Mouse (Mus musculus) frontal cortex, adult (tissue): ENCODE results near the gene Cox10.

Source experiments
- ATAC-seq: cut with Nextera tagmentation; 2 replicates; pipeline ENCODE4 v1.9.2; 2017; ENCODE audit warnings: mild to moderate bottlenecking, moderate library complexity, mixed read lengths; ENCODE audit not compliant: low TSS enrichment

The Cox10 gene

DNA sequence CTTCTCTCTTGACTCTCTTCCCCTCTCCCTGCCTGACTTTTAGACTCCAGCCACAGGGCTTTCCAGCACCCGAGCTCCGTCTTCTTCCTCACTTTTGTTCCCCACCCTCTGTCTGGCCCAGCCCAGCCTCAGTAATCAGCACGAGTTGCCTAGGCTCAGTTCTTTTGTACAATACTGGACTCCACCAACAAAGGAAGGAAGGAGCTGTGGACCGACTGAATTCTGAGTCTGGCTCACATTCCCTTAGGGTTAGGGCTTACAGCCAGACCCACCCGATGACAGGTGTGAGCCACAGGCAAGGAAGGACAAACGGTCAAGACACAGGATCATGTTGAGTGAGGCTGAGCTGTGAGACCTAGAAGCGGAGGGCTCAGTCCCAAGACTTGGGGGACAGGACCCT is 122.5 kb downstream of the Cox10 start:
- no peak for ATAC-seq

- no peak for ATAC-seq
These were observed 125.4 kb downstream of the Cox10 start for GRCm38 (mm10) chr11:63953887-63954286.

- no peak for ATAC-seq
These were observed 126.5 kb downstream of the Cox10 start for GRCm38 (mm10) chr11:63952743-63953191.

GRCm38 (mm10) chr11:63951831-63952631 is 127.2 kb downstream of the Cox10 start:
- ATAC-seq = no peak

DNA sequence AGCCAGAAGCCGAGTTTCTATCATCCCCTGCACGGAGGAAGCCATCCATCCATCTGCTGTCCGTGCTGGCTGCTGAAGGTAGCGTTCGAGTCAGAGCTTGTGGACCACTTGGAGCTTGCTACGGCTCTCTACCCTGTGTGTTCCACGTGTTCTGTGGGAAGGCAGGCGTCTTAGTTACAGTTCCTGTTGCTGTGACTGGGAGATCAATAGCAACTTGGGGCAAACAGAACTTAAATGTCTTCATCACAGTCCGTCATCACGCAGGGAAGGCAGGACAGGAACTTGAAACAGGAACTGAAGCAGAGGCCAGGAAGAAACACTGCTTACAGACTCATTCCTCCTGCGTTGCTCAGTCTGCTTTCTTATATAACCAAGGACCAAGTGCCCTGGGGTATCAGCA is 130.9 kb downstream of the Cox10 start:
- ATAC-seq = no peak

- peak; percentile 84 for ATAC-seq
These were observed 132.2 kb downstream of the Cox10 start for GRCm38 (mm10) chr11:63947024-63947423.

- no peak for ATAC-seq
These were observed 135.3 kb downstream of the Cox10 start for GRCm38 (mm10) chr11:63943947-63944346.

DNA sequence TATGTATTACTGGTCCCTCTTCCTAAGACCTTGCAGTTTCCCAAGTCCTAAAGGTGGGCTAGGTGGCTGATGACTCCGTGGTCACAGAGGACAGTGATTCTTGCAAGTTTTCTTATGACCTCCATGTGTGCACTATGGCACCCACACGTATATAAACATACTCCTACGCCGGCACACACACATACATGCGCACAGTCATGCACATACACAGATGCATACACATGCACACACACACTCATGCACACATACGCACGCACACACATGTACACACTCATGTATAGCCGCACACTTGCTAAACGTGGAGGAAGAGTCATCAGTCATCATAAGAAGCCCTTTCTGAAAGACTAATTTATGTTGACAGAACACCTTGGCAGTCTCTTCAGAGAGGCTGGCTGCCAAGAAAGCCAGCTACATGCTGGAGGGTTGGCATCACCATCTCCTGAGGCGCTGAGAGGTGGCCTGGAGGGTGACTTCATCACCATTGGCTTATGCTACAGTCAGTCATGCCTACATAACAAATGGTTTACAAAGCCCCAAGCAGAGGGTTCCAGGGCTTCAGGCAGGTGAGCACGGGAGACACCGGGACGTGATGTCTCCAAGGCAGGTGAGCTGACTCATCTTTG is 135.9 kb downstream of the Cox10 start:
- ATAC-seq = no peak

DNA sequence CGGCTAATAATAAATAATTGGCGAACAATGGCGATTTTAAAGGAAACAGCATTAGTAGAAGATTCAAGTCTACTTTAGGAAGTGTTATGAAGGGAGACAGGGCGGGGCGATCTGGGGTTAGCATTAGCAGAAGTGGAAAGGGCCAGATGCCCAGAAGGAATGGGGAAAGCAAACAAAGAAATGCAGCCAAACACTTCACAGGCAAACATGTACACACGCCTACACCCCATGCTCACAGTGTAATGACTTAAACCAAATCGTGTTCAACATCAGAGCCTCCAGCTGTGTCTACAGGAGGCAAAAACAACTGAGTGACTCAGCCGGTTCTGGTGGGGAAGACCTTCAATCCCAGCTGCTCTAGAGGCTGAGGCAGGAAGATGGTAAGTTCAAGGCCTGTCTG is 137.1 kb downstream of the Cox10 start:
- ATAC-seq = no peak

- no peak for ATAC-seq
These were observed 142.6 kb downstream of the Cox10 start for GRCm38 (mm10) chr11:63936641-63937040.

GRCm38 (mm10) chr11:63926901-63927300 is 152.4 kb downstream of the Cox10 start:
- ATAC-seq = no peak

DNA sequence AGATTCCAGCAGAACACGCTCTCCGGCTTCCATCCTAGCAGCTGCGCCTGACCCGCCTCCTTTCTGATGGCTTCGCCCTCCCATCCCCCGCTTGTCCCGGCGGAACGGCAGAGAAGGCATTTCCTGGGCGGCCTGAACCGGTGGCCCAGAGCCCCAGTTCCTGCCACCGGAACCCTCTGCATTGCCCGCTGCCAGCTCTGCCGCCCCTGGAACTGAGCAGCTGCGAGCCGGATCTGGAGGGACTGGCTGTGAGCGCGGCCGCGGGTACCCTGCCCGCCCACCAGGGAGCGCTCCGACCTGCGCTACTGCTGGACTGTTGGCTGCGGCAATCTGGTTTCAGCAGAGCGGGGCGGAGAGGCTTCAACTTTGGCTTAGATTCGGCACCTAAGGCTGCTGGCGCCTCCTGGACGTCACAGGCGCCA is 154.1 kb downstream of the Cox10 start:
- ATAC-seq = peak; percentile 64

- no peak for ATAC-seq
These were observed 154.9 kb downstream of the Cox10 start for GRCm38 (mm10) chr11:63924286-63924930.

DNA sequence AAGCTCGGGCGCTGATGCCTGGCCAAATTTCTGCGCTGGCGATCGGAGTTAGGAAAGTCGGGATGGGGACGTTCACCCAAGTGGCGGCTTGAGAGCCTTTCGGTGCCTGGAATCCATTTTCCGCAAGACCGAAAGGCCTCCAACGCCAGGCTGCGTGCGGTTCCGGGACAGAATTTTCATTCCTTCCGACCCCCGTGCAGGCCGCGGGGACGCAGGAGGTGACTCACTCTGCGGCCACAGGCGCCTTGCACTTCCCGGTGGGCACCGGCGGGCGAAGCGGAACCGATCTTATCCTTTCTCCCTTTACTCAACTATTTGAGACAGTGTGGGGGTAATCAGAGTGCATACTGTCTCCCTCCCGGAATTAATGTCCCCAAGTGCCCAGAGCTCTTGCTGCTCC is 155.9 kb downstream of the Cox10 start:
- no peak for ATAC-seq

- peak; percentile 80 for ATAC-seq
These were observed 157.1 kb downstream of the Cox10 start, which contains the start of gene Hs3st3b1 for GRCm38 (mm10) chr11:63922091-63922621. Hs3st3b1 (minus strand) TSS chr11:63922290.

- no peak for ATAC-seq
These were observed 158.0 kb downstream of the Cox10 start for GRCm38 (mm10) chr11:63921044-63921951.

DNA sequence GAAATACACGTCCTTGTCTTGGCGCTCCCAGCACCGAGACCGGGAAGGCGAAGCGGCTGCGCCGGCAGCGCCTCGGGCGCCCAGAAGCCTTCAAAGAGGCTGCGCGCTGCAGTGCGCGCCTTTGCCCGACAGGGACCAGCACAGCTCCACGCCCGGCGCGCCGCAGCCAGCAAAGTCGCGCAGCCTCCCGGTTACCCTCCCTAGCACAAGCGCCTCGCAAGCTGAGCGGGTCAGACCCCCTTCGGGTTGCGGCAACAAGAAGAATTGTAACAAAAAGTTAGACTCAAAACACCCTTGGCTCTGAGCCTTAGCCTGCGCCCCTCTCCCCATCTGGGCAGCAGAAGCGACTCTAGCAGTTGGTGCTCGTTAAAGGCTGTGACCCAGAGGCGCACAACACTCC is 158.7 kb downstream of the Cox10 start:
- ATAC-seq = peak; percentile 84

DNA sequence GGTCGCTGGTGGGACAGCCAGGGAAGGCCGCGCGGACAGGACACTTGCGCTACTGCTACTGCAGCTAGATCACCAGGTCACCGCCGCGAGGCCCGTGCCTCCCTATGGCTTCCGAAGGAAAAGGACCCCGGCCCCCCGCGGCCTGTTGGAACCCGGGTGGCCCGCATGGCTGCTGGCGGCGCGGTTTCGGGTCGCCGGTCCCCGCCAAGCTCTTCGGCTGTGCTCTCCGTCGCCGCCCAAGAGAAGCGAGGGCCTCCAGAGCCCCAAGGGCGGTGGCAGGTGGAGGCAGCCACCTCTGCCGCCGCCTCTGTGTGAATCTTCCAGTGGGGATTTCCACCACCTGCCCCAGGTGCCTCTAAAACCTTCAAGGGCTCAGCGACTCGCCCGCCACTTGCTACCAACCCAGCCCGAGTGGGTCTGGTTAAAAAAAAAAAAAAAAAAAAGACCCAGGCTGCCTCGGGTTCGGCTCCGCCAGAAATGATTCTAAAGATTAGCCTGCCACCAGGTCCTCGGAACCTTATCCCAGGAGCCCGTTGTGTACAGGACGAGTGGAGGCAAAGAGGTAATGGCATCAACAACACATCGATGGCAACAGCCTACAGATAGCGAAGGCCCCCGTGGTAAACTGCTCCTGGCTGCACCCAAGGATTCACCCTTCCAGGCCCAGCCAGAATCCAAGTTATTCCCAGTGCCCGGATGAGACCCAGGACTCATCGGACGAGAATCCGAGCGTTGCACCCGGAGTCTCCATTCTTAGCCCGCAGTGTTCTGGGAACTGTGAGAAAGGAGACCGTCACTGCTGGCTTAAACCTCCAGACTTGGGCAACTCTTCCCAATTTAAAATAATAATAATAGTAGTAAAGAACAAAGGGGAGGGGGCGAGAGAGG is 159.8 kb downstream of the Cox10 start:
- no peak for ATAC-seq

DNA sequence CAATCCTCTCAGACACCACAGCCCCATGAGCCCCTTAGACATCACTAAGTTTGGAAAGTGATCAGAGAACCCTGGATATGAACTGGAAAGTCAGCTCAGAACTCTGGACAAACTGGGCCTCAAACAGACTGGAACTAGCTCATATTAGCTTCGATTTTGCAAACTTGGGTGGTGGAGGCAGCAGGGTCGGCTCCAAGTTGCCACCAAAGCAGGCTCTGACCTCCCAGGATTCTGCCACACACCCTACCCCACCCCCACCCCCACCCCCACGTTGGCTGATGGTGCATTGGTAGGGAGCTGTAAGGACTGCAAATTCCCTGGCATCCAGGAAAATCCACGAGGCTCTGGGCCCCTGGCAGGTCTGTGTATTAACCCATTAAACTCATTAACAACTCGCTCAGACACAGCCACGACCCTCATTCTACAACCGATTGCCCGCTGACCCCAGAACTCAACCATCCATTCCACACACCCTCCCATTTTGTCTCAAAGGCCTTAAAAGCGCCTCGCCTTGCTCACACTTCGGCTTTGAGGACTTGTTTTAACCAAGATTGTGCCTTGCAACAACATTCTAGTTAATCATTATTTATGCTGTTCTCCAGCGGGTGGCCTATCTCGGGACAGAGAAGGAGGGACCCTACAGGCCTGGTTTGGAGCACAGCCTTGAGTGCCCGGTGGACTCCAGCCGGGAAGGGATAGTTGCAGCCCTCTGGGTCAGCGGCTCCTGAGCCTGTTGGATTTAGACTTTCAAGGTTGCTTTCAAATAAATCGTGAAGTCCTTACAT is 160.8 kb downstream of the Cox10 start:
- no peak for ATAC-seq

DNA sequence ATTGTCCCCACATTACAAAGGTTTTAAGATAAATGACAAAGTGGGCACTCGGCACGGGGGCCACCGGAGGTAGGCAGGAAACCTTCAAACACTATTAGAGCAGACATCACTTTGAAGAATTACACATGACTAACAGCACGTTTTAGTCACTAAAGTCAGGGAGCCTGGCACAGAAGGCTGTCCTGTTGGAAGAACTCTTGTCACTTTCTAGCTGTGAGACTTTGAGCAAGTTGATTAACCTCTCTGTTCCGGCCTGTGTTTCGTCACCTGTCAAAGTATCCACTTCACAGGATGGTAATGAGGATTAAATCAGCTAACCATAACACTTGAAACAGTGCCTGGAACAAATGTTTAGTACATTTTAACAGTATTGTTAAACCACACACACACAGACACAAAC is 161.7 kb downstream of the Cox10 start:
- no peak for ATAC-seq
